Mouse (Mus musculus): ENCODE results near the gene Rapgef2.

DNA sequence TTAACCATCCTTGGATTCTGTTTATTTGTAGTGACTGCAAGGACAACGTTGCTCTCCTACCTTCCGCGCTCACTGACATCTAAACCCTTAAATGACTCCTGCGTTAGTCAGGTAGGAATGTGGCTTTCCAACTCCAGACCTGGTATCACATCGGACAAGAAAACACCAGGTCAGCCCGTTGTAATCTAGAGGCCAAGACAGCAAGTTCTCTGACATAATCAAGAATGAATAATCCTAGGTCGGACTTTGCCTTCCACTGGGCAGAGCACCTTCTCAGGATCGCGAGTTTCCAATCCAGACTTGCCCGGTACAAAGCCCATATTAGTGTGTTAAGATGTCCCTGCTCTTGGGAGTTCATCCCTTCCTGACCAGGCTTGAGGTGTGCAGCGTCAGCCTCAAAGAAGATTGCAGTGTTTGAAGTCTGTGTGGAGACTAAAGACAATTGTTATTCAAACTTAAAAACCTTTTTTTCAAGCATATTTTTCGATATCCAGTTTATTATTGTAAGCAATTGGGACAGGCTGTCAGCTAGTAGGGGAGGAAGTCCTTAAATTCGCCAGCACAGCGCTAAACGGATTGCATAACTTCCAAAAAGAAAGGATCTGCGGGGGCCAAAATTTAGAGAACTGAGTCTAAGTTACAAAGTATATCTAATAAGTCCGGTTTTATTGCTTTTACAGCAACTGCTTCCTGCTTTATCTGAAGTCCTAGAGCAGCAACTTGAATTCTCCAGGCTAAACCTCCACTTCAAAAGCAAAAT, 1.6 kb upstream of the Rapgef2 start:
- TF ChIP-seq POLR2A (IDR thresholded peaks at IDR 0.05; ENCODE audit: borderline replicate concordance, extremely low read depth, insufficient read depth, insufficient read length, poor library complexity, severe bottlenecking) (no peak), CTCF (IDR thresholded peaks at IDR 0.05; ENCODE audit: borderline replicate concordance, extremely low read depth, insufficient read depth, insufficient read length) (no peak)

Measured in brain, embryonic 14.5 days (tissue).